Mouse (Mus musculus) heart, postnatal 14 days (tissue): ENCODE data around the gene Krtap6-1. TPM values are rescaled to one million over a fixed set of nuclear protein-coding genes. Genes with fewer than 3 reads are reported as not detected.
"Not testable (repeated sequence)": the region's sequence is repeated elsewhere in the genome, so short reads cannot be mapped to it uniquely, and the experiment has no call there.

Source experiments
- DNase-seq, 2 experiments: peaks; one replicate each; pipeline ENCODE4 v3.0.0; 2021 to 2022
- intact Hi-C: fragments of 180-260 bp; cut with DNase I; formaldehyde crosslinking; loops from one replicate; pipeline ENCODE4 v1.15.1; 2025
- long read RNA-seq, 2 experiments: library from polyadenylated mRNA; stranded (forward); transcript quantifications; one replicate each; pipeline ENCODE4 v2.0.0; 2021
- total RNA-seq, 2 experiments: library from RNA; stranded (reverse); gene quantifications; 2 replicates each; pipeline ENCODE4 v1.2.3; 2021

Krtap6-1 gene
- not detected for total RNA-seq
- long read RNA-seq, experiment 1, result 0 reads
- long read RNA-seq, experiment 2, result 0 reads

DNA sequence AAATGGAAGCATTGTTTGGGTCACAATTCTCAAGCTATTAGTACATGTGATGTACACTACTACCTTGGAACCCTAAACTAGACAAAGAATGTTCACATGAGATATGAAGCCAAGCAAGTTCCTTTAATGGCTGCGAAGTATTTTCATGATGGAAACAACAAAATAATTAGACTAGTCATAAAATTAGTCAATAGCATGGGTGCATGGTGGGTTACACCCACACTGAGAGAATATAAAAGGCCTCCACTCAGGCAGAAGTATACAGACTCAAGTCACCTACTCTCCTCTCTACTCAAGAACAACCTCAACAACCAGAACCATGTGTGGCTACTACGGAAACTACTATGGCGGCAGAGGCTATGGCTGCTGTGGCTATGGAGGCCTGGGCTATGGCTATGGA is at the start of gene Krtap6-1:
TSS of gene Krtap6-1 (plus strand) at position 301 of the 400 bp plus-strand sequence.
- intact Hi-C loops, DNase-seq: not testable (repeated sequence)

DNA sequence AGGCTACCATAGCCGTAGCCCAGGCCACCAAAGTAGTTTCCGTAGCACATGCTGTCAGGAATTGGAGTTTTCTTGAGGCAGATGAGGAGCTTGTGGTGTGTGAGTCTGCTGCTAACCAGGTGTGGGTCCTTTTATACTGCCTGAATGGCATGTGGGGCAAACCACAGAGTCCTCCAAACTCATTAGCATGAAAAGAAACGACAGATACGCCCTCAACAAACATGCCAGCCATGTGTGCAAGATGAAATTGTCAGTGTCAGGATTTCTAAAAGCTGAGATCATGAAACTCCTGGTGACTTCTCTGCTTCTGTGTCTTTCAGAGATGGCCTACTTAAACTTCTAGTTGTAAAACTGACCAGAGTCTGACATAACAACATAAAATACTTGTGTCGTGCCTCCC is 20.8 kb upstream of the Krtap6-1 start, which contains the start of gene Krtap22-2:
TSS of gene Krtap22-2 (minus strand) at position 101 of the 400 bp plus-strand sequence.
- DNase-seq, result no peak
- intact Hi-C loops, result no loop called here

DNA sequence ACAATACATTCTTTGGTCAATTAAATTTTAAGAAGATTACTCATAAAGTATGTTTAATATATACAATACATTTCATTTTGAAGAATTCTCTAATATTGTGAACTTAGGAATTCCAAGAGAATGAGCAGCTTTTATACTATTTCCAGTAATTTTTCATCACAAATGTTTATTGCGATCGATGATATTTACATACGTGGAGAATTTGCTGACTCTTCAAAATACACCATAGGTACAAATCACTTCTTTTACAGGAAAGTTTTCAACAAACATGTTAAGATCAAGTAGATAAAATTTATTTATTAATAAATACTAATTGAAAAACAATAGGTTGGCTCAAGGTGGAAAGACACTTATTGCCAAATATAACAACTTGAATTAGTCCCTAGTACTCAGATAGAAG is 17.5 kb upstream of the Krtap6-1 start:
- DNase-seq, result no peak
- intact Hi-C loops, result no loop called here

- DNase-seq, intact Hi-C loops: not testable (repeated sequence)
These were observed 16.5 kb upstream of the Krtap6-1 start, which contains the start of gene Gm10229 for GRCm38 (mm10) chr16:89014984-89015383. TSS of gene Gm10229 (plus strand) at chr16:89015284.

- intact Hi-C loops, DNase-seq: not testable (repeated sequence)
These were observed 9.9 kb downstream of the Krtap6-1 start, which contains the start of gene Gm10228 for GRCm38 (mm10) chr16:89041372-89041771. TSS of gene Gm10228 (minus strand) at chr16:89041472.

GRCm38 (mm10) chr16:89047783-89048182 is 16.3 kb downstream of the Krtap6-1 start, which contains the start of gene Krtap6-5:
TSS of gene Krtap6-5 (minus strand) at chr16:89047883.
- no peak for DNase-seq
- intact Hi-C loops, result no loop called here

- intact Hi-C loops, DNase-seq: not testable (repeated sequence)
These were observed 32.4 kb downstream of the Krtap6-1 start, which contains the start of gene 1110025L11Rik for GRCm38 (mm10) chr16:89063902-89064301. TSS of gene 1110025L11Rik (minus strand) at chr16:89064002.

- intact Hi-C loops, result not testable (repeated sequence)
- peak in 1 of 2 experiments; percentile 7 for DNase-seq
These were observed 39.5 kb downstream of the Krtap6-1 start for GRCm38 (mm10) chr16:89071041-89071440.

Other genes starting within 250 kb of the Krtap6-1 start
- not detected for gene Gm20741, start 219.5 kb upstream of the Krtap6-1 start, total RNA-seq
- gene Krtap15, start 211.5 kb upstream of the Krtap6-1 start, total RNA-seq, result not detected
- gene Krtap14, start 205.6 kb upstream of the Krtap6-1 start, total RNA-seq, result not detected
- not detected for gene Krtap19-1, start 162.3 kb upstream of the Krtap6-1 start, total RNA-seq
- not detected for gene Krtap19-2, start 157.4 kb upstream of the Krtap6-1 start, total RNA-seq
- not detected for gene Krtap19-3, start 153.7 kb upstream of the Krtap6-1 start, total RNA-seq
- not detected for gene Krtap19-4, start 146.6 kb upstream of the Krtap6-1 start, total RNA-seq
- not detected for gene Krtap19-5, start 135.2 kb upstream of the Krtap6-1 start, total RNA-seq
- gene Krtap19-9b, start 99.4 kb upstream of the Krtap6-1 start, total RNA-seq, result not detected
- gene Krtap16-3, start 68.8 kb upstream of the Krtap6-1 start, total RNA-seq, result not detected
- not detected for gene Krtap22-2, start 20.9 kb upstream of the Krtap6-1 start, total RNA-seq
- gene Gm10229, start 16.4 kb upstream of the Krtap6-1 start, total RNA-seq, result not detected
- gene Gm10228, start 9.8 kb downstream of the Krtap6-1 start, total RNA-seq, result not detected
- not detected for gene Krtap6-5, start 16.2 kb downstream of the Krtap6-1 start, total RNA-seq
- not detected for gene 1110025L11Rik, start 32.3 kb downstream of the Krtap6-1 start, total RNA-seq
- gene Krtap6-3, start 52.3 kb downstream of the Krtap6-1 start, total RNA-seq, result not detected
- not detected for gene Gm6358, start 109.2 kb downstream of the Krtap6-1 start, total RNA-seq
- not detected for gene Gm10061, start 119.4 kb downstream of the Krtap6-1 start, total RNA-seq
- not detected for gene Gm9789, start 126.3 kb downstream of the Krtap6-1 start, total RNA-seq
- not detected for gene Gm7735, start 137.8 kb downstream of the Krtap6-1 start, total RNA-seq
- gene 1110057P08Rik, start 143.0 kb downstream of the Krtap6-1 start, total RNA-seq, result not detected
- not detected for gene Krtap20-2, start 174.2 kb downstream of the Krtap6-1 start, total RNA-seq